Mouse (Mus musculus) myocyte (in vitro differentiated cells): ENCODE measurements around the gene Fkbp15.

Source experiments
- E2F4 ChIP-seq: IDR thresholded peaks from one replicate; pipeline ENCODE4 v1.6.1; 2011; ENCODE audit warnings: mild to moderate bottlenecking, control low read depth, moderate library complexity; ENCODE audit not compliant: insufficient read depth
- MAX ChIP-seq: IDR thresholded peaks from one replicate; pipeline ENCODE4 v1.6.1; 2011; ENCODE audit warnings: low read depth, mild to moderate bottlenecking, control low read depth
- MYOG ChIP-seq, 3 experiments: IDR thresholded peaks; one replicate each; pipeline ENCODE4 v1.6.1; 2011; ENCODE audit warnings: control low read depth in 2 of 3, low read depth in 2 of 3, mild to moderate bottlenecking in 2 of 3; ENCODE audit not compliant: insufficient read length in 2 of 3, control insufficient read depth in 1 of 3, insufficient read depth in 1 of 3
- POLR2A ChIP-seq: IDR thresholded peaks from one replicate; pipeline ENCODE4 v1.6.1; 2011; ENCODE audit warnings: low read depth, mild to moderate bottlenecking, control low read depth, moderate library complexity; ENCODE audit not compliant: insufficient read length
- POLR2AphosphoS2 ChIP-seq: IDR thresholded peaks from one replicate; pipeline ENCODE4 v1.6.1; 2011; ENCODE audit warnings: low read depth, control low read depth; ENCODE audit not compliant: insufficient read length
- TCF12 ChIP-seq: IDR thresholded peaks from one replicate; pipeline ENCODE4 v1.6.1; 2011; ENCODE audit warnings: mild to moderate bottlenecking, control low read depth; ENCODE audit not compliant: poor library complexity, insufficient read depth, severe bottlenecking
- TCF3 ChIP-seq: IDR thresholded peaks from one replicate; pipeline ENCODE4 v1.6.1; 2011; ENCODE audit warnings: low read depth, control low read depth; ENCODE audit not compliant: insufficient read length
- USF1 ChIP-seq: IDR thresholded peaks from one replicate; pipeline ENCODE4 v1.6.1; 2011; ENCODE audit warnings: low read depth, mild to moderate bottlenecking, control low read depth, moderate library complexity

- TF ChIP-seq POLR2A (no peak), USF1 (no peak), POLR2AphosphoS2 (no peak), TCF12 (no peak), MYOG (IDR thresholded peaks at IDR 0.05; ENCODE audit: control insufficient read depth in 1 of 3, insufficient read depth in 1 of 3, insufficient read length in 2 of 3, low read depth in 2 of 3) (no peak), TCF3 (no peak), MAX (no peak), E2F4 (no peak)
Observed at GRCm38 (mm10) chr4:62278081-62278480, 82.3 kb downstream of the Fkbp15 start.
